30 mouse cellular contexts compared by ENCODE assay signal in genomic region chrX:159521780-159522179, GRCm38 (mm10). TPM values are rescaled to one million over a fixed set of nuclear protein-coding genes. Genes with fewer than 3 reads are reported as not detected.
A peak's percentile ranks its signal among the peaks of the same experiment; 100 is the strongest.
DNase-seq lines count a peak whose midpoint lies in the region; ATAC-seq and TF ChIP-seq lines count a peak whose summit lies in the region.
"Had no signal": no experiment of that assay in that cellular context is flagged by ENCODE, and none has a peak within 500 bp of the region (broad histone marks: within the 10 kb centered on the region; RNA-seq: fewer than 3 reads in every experiment).

No protein-coding gene starts in this region.

- peak overlapping the region; percentile 70 for H3K4me3 ChIP-seq in E14TG2a.4 (replicated peaks; ENCODE audit: low read length)
- H3K4me3 ChIP-seq in kidney, embryonic 15.5 days (replicated peaks), result no peak overlapping the region
- H3K4me3 ChIP-seq: embryonic facial prominence, embryonic 10.5 days; embryonic facial prominence, embryonic 13.5 days; erythroblast, embryonic 14.5 days; forebrain, embryonic 13.5 days; heart, adult 2 months; heart, embryonic 10.5 days; heart, embryonic 13.5 days; intestine, embryonic 15.5 days had no signal

- no peak overlapping the region for H3K4me2 ChIP-seq in kidney, embryonic 15.5 days
- H3K4me2 ChIP-seq: embryonic facial prominence, embryonic 13.5 days; forebrain, embryonic 13.5 days; heart, embryonic 13.5 days; hindbrain, embryonic 14.5 days; intestine, embryonic 15.5 days had no signal

- H3K27me3 ChIP-seq in E14TG2a.4 (ENCODE audit: insufficient read depth, low read length), result no peaks in the 10 kb centered on the region
- H3K27me3 ChIP-seq in kidney, embryonic 15.5 days, result peaks cover 16% of the 10 kb centered on the region; the same call in 1 of the 2 replicates
- H3K27me3 ChIP-seq: intestine, embryonic 15.5 days had no signal

- H3K27ac ChIP-seq in kidney, embryonic 15.5 days, result no peak overlapping the region
- H3K27ac ChIP-seq: embryonic facial prominence, embryonic 10.5 days; embryonic facial prominence, embryonic 13.5 days; forebrain, embryonic 13.5 days; heart, adult 2 months; heart, embryonic 10.5 days; heart, embryonic 13.5 days; hindbrain, embryonic 14.5 days; hindbrain, postnatal 0 days; intestine, embryonic 15.5 days had no signal

- no peaks in the 10 kb centered on the region for H3K36me3 ChIP-seq in E14TG2a.4 (ENCODE audit: insufficient read depth, low read length)
- H3K36me3 ChIP-seq in kidney, embryonic 15.5 days, result no peaks in the 10 kb centered on the region
- H3K36me3 ChIP-seq: embryonic facial prominence, embryonic 10.5 days; embryonic facial prominence, embryonic 13.5 days; heart, embryonic 10.5 days; heart, embryonic 13.5 days; intestine, embryonic 15.5 days had no signal

- H3K9me3 ChIP-seq in E14TG2a.4 (ENCODE audit: low read length), result no peaks in the 10 kb centered on the region
- H3K9me3 ChIP-seq in kidney, embryonic 15.5 days (replicated peaks), result no peaks in the 10 kb centered on the region
- H3K9me3 ChIP-seq: embryonic facial prominence, embryonic 10.5 days; embryonic facial prominence, embryonic 13.5 days; forebrain, embryonic 13.5 days; heart, embryonic 10.5 days; heart, embryonic 13.5 days; intestine, embryonic 15.5 days had no signal

- H3K9ac ChIP-seq in kidney, embryonic 15.5 days, result no peak overlapping the region
- H3K9ac ChIP-seq: embryonic facial prominence, embryonic 13.5 days; forebrain, embryonic 13.5 days; heart, embryonic 13.5 days; hindbrain, embryonic 14.5 days; intestine, embryonic 15.5 days had no signal

- peak; percentile 23 for DNase-seq in R1 (ENCODE audit: low read depth, low spot score)
- no peak for DNase-seq in right cerebral cortex, postnatal 25 days
- DNase-seq in urinary bladder, postnatal 14 days (ENCODE audit: low spot score), result no peak
- DNase-seq: adrenal gland, postnatal 10 days; adrenal gland, postnatal 36 days; B cell, adult 2 months; cerebellum, adult 11 months; cerebellum, adult 8-10 months; cerebellum, postnatal 10 days; cerebellum, postnatal 36 days; embryo, embryonic 11 days; gastrocnemius, postnatal 10 days; gastrocnemius, postnatal 36 days; heart, adult 2 months; heart, postnatal 14 days; heart, postnatal 4 days; kidney, adult 11 months had no signal

- ATAC-seq in inflammation-experienced regulatory T-cells, adult 6 months, result peak; percentile 58
- ATAC-seq in kidney, embryonic 15.5 days (replicated peaks; ENCODE audit: low FRiP score), result no peak
- ATAC-seq: forebrain, embryonic 13.5 days; forebrain, embryonic 16.5 days; hindbrain, postnatal 0 days; intestine, embryonic 15.5 days had no signal

- TF ChIP-seq CTCF in E14TG2a.4 (conservative IDR thresholded peaks at IDR 0.05; ENCODE audit: low read length), result no peak

- WGBS in kidney, embryonic 15.5 days, result 72% methylated on average over 3 of the region's 3 CpGs

- H3K4me1 ChIP-seq in E14TG2a.4 (replicated peaks; ENCODE audit: low read depth, low read length), result peaks cover 47% of the 10 kb centered on the region
- no peaks in the 10 kb centered on the region for H3K4me1 ChIP-seq in kidney, embryonic 15.5 days
- H3K4me1 ChIP-seq: embryonic facial prominence, embryonic 10.5 days; embryonic facial prominence, embryonic 13.5 days; forebrain, embryonic 13.5 days; heart, embryonic 10.5 days; heart, embryonic 13.5 days; intestine, embryonic 15.5 days had no signal

RNA-seq across cellular contexts. Expression of gene Bclaf3, which starts 4.7 kb away (rescaled TPM):
- 10 to 100 TPM; 41.2 to 56.5 (median 43.7) TPM for polyA plus RNA-seq in inflammation-experienced regulatory T-cells, adult 6 months (2017; shearing (Covaris generic))
- 21.2 and 24.6 TPM in 2 replicates for polyA plus RNA-seq in kidney, embryonic 15.5 days (2015; fragmentation: Nextera tagmentation; extraction: Ambion mirVana)
